Mouse (Mus musculus) limb, embryonic 12.5 days (tissue): ENCODE results near the gene Myog. TPM values are rescaled to one million over a fixed set of nuclear protein-coding genes. Genes with fewer than 3 reads are reported as not detected.

ENCODE experiments used
- ATAC-seq: fragments of 200-750 bp; cut with Nextera tagmentation; 2 replicates; pipeline ENCODE4 v1.8.0; 2017; ENCODE audit warnings: low read depth, moderate TSS enrichment; ENCODE audit not compliant: insufficient number of reproducible peaks, insufficient read depth, low FRiP score, low TSS enrichment
- H3K27ac ChIP-seq: fragments of 300-500 bp; sonication (generic); 2 replicates; pipeline ENCODE4 v1.5.1; 2016; ENCODE audit warnings: mild to moderate bottlenecking, moderate library complexity
- H3K27me3 ChIP-seq: fragments of 300-500 bp; sonication (generic); 2 replicates; pipeline ENCODE4 v1.6.1; 2016; ENCODE audit warnings: mild to moderate bottlenecking, moderate library complexity
- H3K36me3 ChIP-seq: fragments of 300-500 bp; sonication (generic); 2 replicates; pipeline ENCODE4 v1.6.1; 2016; ENCODE audit warnings: mild to moderate bottlenecking, moderate library complexity
- H3K4me1 ChIP-seq: fragments of 300-500 bp; sonication (generic); replicated peaks from 2 replicates; pipeline ENCODE4 v1.6.1; 2016
- H3K4me2 ChIP-seq: fragments of 300-500 bp; sonication (generic); 2 replicates; pipeline ENCODE4 v1.6.1; 2016; ENCODE audit warnings: mild to moderate bottlenecking, moderate library complexity
- H3K4me3 ChIP-seq: fragments of 300-500 bp; sonication (generic); replicated peaks from 2 replicates; pipeline ENCODE4 v1.5.1; 2016; ENCODE audit warnings: mild to moderate bottlenecking
- H3K9ac ChIP-seq: fragments of 300-500 bp; sonication (generic); replicated peaks from 2 replicates; pipeline ENCODE4 v1.6.1; 2016; ENCODE audit warnings: mild to moderate bottlenecking, moderate library complexity
- H3K9me3 ChIP-seq: fragments of 300-500 bp; sonication (generic); 2 replicates; pipeline ENCODE4 v1.6.1; 2016; ENCODE audit warnings: mild to moderate bottlenecking, moderate library complexity
- WGBS: fragments of 180-500 bp; shearing (Covaris S2); methylation state at CpG from one replicate; pipeline ENCODE4 v1.1.7; 2016; 5-methylcytosine and 5-hydroxymethylcytosine counted together
- polyA plus RNA-seq: library from polyadenylated mRNA; unstranded; fragments of >200 nt; fragmentation: Nextera tagmentation; extraction: Ambion mirVana; gene quantifications from 2 replicates; pipeline ENCODE4 v1.2.1, GENCODE M21; 2016

The Myog gene
- polyA plus RNA-seq, 1 experiment from 2014 or later = 108 TPM

DNA sequence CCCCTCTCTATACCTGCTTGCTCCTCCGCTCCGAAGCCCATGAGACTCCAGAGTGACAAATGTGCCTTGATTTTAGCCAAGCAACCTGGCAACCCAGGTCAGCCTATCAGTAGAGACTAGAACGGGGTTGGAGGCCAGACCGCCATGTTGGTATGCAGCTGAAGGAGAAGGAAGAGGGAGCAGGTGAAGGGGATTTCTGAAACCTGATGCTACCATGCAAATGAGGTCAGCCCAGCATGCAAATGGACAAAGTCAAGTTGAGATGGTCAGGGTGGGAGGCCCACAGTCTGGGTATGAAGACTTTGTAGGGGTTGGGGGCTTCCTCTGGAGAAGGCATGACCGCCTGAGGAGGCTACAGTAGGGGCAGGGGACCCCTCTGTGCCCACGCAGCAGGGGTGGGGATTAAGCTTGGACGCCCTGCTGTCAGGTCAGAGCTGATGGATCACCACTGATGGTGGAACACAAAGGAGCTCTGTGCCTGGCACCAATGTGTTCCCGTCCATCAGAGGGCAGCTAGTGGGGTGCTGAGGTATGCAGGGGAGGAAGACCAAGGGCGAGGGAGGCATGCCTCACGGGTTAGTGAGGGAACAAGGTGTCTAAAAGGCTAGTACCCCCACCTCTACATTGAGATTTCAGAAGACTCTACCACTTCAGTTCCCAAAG is 4.2 kb upstream of the Myog start:
- H3K4me3 ChIP-seq = no peak overlapping the region
- H3K9ac ChIP-seq = no peak overlapping the region
- no peak overlapping the region for H3K27ac ChIP-seq
- H3K9me3 ChIP-seq = no peaks in the 10 kb centered on the region
- H3K4me1 ChIP-seq = peaks cover 13% of the 10 kb centered on the region
- no peak for ATAC-seq
- H3K36me3 ChIP-seq = no peaks in the 10 kb centered on the region
- H3K4me2 ChIP-seq = no peak overlapping the region
- 0 out of 2 replicates have a peak, but pooled peaks cover 4% of the 10 kb centered on the region for H3K27me3 ChIP-seq
- WGBS = 56% methylated on average over 10 of the region's 10 CpGs

DNA sequence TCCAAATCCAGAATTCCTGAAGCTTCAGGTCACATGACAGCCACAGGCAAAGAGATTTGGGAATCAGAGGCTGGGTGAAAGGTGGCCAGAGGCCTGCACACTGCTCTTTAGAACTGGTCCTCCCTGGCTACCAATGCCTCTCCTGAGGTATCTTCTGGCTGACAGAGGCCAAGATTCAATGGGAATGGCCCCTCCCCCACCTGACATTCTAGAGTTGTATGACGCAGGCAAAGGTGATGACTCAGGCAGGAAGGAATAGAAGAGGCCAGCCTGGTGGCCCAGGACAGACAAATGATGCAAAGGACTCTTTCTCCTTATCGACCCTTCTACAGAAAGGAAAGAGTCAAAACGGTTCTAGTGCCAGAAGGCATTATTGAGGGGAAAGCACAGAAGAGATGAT is 1.6 kb upstream of the Myog start:
- no peak overlapping the region for H3K4me3 ChIP-seq
- H3K9ac ChIP-seq = no peak overlapping the region
- no peaks in the 10 kb centered on the region for H3K36me3 ChIP-seq
- peaks cover 32% of the 10 kb centered on the region for H3K4me1 ChIP-seq
- WGBS = 72% methylated on average over 3 of the region's 3 CpGs
- no peak overlapping the region for H3K27ac ChIP-seq
- no peaks in the 10 kb centered on the region for H3K9me3 ChIP-seq
- H3K27me3 ChIP-seq = 0 out of 2 replicates have a peak, but pooled peaks cover 4% of the 10 kb centered on the region
- ATAC-seq = no peak
- H3K4me2 ChIP-seq = no peak overlapping the region

DNA sequence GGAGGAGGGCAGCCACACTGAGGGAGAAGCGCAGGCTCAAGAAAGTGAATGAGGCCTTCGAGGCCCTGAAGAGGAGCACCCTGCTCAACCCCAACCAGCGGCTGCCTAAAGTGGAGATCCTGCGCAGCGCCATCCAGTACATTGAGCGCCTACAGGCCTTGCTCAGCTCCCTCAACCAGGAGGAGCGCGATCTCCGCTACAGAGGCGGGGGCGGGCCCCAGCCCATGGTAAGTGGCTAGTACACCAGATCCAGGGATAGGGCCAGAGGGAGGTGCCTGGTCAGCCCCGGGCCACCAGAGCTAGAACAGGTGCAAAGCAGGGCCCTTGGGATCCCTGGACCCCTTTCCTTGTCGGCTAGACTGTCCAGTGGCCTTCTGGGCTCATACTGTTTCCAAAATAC is 511 bp downstream of the Myog start:
- 0 out of 2 replicates have a peak, but pooled peaks cover 2% of the 10 kb centered on the region for H3K27me3 ChIP-seq
- no peak for ATAC-seq
- 85% methylated on average over 13 of the region's 13 CpGs for WGBS

DNA sequence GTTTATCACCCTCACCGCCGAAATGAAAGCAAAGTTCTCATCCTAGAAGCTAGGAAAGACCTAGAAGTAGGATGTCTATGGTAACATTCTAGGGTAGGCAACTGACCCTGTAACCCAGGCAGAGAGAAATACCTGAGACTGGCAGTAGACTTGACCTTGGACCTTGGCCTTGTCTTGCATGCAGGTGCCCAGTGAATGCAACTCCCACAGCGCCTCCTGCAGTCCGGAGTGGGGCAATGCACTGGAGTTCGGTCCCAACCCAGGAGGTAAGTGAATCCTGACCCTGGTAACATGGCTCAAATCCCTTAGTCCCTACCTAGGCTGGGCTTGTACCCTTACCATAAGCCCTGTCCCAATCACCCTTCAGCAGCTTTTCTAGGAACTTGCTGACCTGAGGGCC is 1.1 kb downstream of the Myog start:
- Histone ChIP-seq H3K4me2 (no peak overlapping the region), H3K9me3 (0 out of 2 replicates have a peak, but pooled peaks cover 3% of the 10 kb centered on the region), H3K36me3 (no peaks in the 10 kb centered on the region), H3K27ac (no peak overlapping the region), H3K4me3 (peak overlapping the region; percentile 7; the same call in 1 of the 2 replicates), H3K27me3 (no peaks in the 10 kb centered on the region), H3K4me1 (peaks cover 32% of the 10 kb centered on the region), H3K9ac (0 out of 2 replicates have a peak overlapping the region, but pooled peaks have one; percentile 12)
- ATAC-seq = no peak
- 63% methylated on average over 5 of the region's 5 CpGs for WGBS

More for the DNA sequence above, 511 bp downstream of the Myog start:
- H3K27ac ChIP-seq = 0 out of 2 replicates have a peak overlapping the region, but pooled peaks have one; percentile 37
- H3K36me3 ChIP-seq = no peaks in the 10 kb centered on the region
- H3K4me1 ChIP-seq = peaks cover 32% of the 10 kb centered on the region
- H3K9me3 ChIP-seq = no peaks in the 10 kb centered on the region
- no peak overlapping the region for H3K9ac ChIP-seq
- H3K4me2 ChIP-seq = no peak overlapping the region
- no peak overlapping the region for H3K4me3 ChIP-seq

DNA sequence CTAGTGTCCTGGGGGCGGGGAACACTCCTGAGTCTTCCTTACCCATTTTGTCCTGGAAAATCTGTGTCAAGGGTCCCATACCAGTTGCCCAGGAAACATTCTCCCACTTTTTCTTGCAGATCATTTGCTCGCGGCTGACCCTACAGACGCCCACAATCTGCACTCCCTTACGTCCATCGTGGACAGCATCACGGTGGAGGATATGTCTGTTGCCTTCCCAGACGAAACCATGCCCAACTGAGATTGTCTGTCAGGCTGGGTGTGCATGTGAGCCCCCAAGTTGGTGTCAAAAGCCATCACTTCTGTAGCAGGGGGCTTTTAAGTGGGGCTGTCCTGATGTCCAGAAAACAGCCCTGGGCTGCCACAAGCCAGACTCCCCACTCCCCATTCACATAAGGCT is 1.8 kb downstream of the Myog start:
- peak overlapping the region; percentile 7 for H3K4me3 ChIP-seq
- 0 out of 2 replicates have a peak overlapping the region, but pooled peaks have one; percentile 8 for H3K27ac ChIP-seq
- no peaks in the 10 kb centered on the region for H3K36me3 ChIP-seq
- ATAC-seq = no peak
- 84% methylated on average over 8 of the region's 8 CpGs for WGBS
- H3K4me1 ChIP-seq = peaks cover 32% of the 10 kb centered on the region
- H3K27me3 ChIP-seq = no peaks in the 10 kb centered on the region; the same call in 1 of the 2 replicates
- H3K9ac ChIP-seq = 0 out of 2 replicates have a peak overlapping the region, but pooled peaks have one; percentile 12
- no peak overlapping the region for H3K4me2 ChIP-seq
- 0 out of 2 replicates have a peak, but pooled peaks cover 3% of the 10 kb centered on the region for H3K9me3 ChIP-seq

DNA sequence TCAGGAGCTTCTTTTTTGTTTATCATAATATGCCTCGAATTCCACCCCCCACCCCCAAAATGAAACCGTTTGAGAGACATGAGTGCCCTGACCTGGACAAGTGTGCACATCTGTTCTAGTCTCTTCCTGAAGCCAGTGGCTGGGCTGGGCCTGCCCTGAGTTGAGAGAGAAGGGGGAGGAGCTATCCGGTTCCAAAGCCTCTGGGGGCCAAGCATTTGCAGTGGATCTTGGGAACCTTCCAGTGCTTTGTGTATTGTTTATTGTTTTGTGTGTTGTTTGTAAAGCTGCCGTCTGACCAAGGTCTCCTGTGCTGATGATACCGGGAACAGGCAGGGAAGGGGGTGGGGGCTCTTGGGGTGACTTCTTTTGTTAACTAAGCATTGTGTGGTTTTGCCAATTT is 2.3 kb downstream of the Myog start:
- Histone ChIP-seq H3K36me3 (no peaks in the 10 kb centered on the region), H3K4me3 (no peak overlapping the region), H3K9me3 (0 out of 2 replicates have a peak, but pooled peaks cover 3% of the 10 kb centered on the region), H3K27me3 (peaks cover 5% of the 10 kb centered on the region), H3K4me1 (peaks cover 32% of the 10 kb centered on the region), H3K9ac (no peak overlapping the region), H3K4me2 (no peak overlapping the region), H3K27ac (peak overlapping the region; percentile 70)
- no peak for ATAC-seq
- 35% methylated on average over 5 of the region's 5 CpGs for WGBS

DNA sequence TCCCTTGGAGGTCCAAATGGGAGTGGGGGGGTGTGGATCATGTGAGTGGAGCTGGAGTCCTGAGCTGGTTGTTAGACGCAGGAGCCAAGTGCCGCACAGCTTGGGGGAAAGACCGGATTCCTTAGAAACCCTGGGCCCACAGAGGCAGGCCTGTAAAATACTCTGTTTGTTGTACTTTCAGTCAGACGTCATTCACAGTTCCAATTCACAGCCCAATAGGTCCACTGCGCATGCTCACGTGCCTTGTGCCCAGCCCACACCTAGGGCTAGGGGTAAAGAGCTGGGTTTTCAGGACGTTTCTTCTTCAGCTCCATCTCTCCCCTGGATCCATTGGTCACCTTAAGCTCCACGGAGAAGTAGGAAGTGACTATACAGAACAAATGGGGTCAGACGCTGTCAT is 2.8 kb downstream of the Myog start:
- Histone ChIP-seq H3K9me3 (0 out of 2 replicates have a peak, but pooled peaks cover 3% of the 10 kb centered on the region), H3K9ac (no peak overlapping the region), H3K27ac (peak overlapping the region; percentile 70), H3K27me3 (peaks cover 10% of the 10 kb centered on the region), H3K4me2 (no peak overlapping the region), H3K36me3 (no peaks in the 10 kb centered on the region), H3K4me3 (no peak overlapping the region), H3K4me1 (peaks cover 32% of the 10 kb centered on the region)
- 48% methylated on average over 9 of the region's 9 CpGs for WGBS
- peak; percentile 29; the same call in 1 of the 2 replicates for ATAC-seq

DNA sequence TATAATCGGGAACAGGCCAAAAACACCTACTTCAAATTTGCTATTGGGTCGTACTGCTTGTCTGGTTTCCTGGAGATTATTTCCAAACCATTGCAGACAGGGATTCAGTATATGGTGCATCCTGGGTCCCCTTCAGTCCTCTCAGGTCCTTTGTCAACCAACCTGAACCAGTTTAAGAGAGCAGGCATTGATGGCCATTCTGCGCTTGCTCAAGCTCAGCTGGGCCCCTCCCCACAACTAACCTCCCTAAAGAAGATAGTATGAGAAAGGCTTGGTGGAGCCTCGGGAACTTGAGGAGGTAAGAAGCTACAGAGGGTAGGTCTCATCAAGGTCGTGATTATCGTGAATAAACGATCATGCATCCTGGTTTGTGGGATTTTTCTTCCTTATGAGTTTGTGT is 3.5 kb downstream of the Myog start:
- Histone ChIP-seq H3K4me3 (no peak overlapping the region), H3K4me1 (peaks cover 32% of the 10 kb centered on the region), H3K27me3 (peaks cover 17% of the 10 kb centered on the region), H3K36me3 (no peaks in the 10 kb centered on the region), H3K27ac (no peak overlapping the region), H3K4me2 (no peak overlapping the region), H3K9me3 (0 out of 2 replicates have a peak, but pooled peaks cover 3% of the 10 kb centered on the region), H3K9ac (no peak overlapping the region)
- no peak for ATAC-seq
- WGBS = 82% methylated on average over 7 of the region's 7 CpGs

DNA sequence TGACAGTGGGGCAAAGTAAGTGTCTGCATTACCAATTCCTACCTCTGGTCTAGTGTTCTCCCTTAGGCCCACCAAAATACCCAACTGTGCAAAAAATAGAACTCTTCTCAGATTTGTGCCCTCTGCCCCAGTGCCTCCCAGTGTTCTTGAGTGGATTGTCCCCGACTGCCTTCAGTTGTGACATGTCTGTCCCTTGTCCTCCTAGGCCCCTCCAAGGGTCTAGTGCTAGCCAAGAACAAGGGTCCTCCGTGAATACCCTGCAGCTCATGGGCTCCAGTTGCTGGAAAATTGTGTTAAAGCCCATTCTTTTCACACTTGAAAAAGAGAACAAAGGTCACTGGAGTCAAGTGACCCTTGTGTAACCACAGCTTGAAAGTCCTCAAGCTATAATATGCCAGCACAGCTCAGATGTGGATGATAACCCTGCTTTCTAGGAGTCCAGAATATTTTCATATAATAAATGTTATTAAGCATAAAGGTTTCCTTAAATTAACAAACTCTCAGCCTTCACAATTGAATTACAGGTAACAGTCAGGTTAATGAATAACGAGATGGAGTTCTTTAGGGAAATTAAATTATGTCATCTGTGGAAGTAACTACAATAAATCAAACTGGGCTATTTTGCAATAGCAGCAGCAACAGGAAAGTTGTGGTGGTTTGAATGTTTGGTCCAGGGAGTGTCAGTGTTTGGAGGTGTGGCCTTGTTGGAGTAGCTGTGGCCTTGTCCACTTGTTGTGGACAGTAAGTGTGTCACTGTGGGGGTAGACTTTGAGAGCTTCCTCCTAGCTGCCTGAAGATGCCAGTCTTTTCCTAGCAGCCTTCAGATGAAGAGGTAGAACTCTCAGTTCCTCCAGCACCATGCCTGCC is 4.2 kb downstream of the Myog start:
- no peak overlapping the region for H3K9ac ChIP-seq
- H3K4me2 ChIP-seq = no peak overlapping the region
- peaks cover 24% of the 10 kb centered on the region for H3K27me3 ChIP-seq
- 76% methylated on average over 3 of the region's 3 CpGs for WGBS
- H3K27ac ChIP-seq = no peak overlapping the region
- peaks cover 35% of the 10 kb centered on the region for H3K4me1 ChIP-seq
- no peak overlapping the region for H3K4me3 ChIP-seq
- H3K36me3 ChIP-seq = no peaks in the 10 kb centered on the region
- 0 out of 2 replicates have a peak, but pooled peaks cover 3% of the 10 kb centered on the region for H3K9me3 ChIP-seq
- ATAC-seq = no peak

DNA sequence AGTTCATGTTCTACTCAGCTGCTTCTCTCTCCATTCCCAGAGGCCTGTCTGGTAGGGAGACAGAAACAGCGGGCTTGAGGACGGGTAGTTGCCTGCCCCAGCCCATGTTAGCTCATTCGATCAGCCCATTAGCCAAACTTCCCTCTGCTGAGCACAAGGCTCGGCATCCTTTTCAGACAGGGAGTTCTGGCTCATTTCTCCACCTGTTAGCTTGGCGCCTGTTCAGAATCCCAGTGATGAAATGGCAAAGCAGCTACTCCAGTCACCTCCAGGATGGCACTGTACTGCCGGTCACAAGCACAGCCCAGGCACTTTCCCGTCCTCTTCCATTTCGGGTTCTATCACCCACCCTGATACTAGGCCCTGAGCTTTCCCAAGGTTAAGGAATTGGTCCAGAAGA is 7.5 kb downstream of the Myog start:
- no peak for ATAC-seq
- 87% methylated on average over 8 of the region's 8 CpGs for WGBS

More for the DNA sequence above, 7.5 kb downstream of the Myog start:
- no peak overlapping the region for H3K4me3 ChIP-seq
- H3K27ac ChIP-seq = no peak overlapping the region
- peaks cover 18% of the 10 kb centered on the region for H3K4me1 ChIP-seq
- H3K4me2 ChIP-seq = no peak overlapping the region
- H3K9me3 ChIP-seq = 0 out of 2 replicates have a peak, but pooled peaks cover 3% of the 10 kb centered on the region
- peaks cover 46% of the 10 kb centered on the region for H3K27me3 ChIP-seq
- no peak overlapping the region for H3K9ac ChIP-seq
- H3K36me3 ChIP-seq = no peaks in the 10 kb centered on the region
